In genomic region chr9:47126236-47126635, GRCm38 (mm10) we compare ENCODE assay signal across 8 mouse cellular contexts.
DNase-seq lines count a peak whose midpoint lies in the region; ATAC-seq lines count a peak whose summit lies in the region.

No protein-coding gene starts in this region.

- no peak overlapping the region for H3K4me2 ChIP-seq in hindbrain, embryonic 11.5 days (replicated peaks; ENCODE audit: low read depth, low read length)
- no peak overlapping the region for H3K4me2 ChIP-seq in hindbrain, embryonic 14.5 days (replicated peaks)

- H3K36me3 ChIP-seq in hindbrain, embryonic 11.5 days (ENCODE audit: control insufficient read depth, insufficient read depth, low read length): no peaks in the 10 kb centered on the region
- no peaks in the 10 kb centered on the region for H3K36me3 ChIP-seq in hindbrain, embryonic 14.5 days (replicated peaks; ENCODE audit: control insufficient read depth, insufficient read depth)

- no peak overlapping the region for H3K27ac ChIP-seq in hindbrain, embryonic 11.5 days (ENCODE audit: low read depth, low read length)
- H3K27ac ChIP-seq in hindbrain, embryonic 14.5 days: no peak overlapping the region

- no peaks in the 10 kb centered on the region for H3K9me3 ChIP-seq in hindbrain, embryonic 11.5 days (ENCODE audit: control insufficient read depth, low read length)
- H3K9me3 ChIP-seq in hindbrain, embryonic 14.5 days (ENCODE audit: control insufficient read depth, low read length): no peaks in the 10 kb centered on the region

- H3K9ac ChIP-seq in hindbrain, embryonic 11.5 days (ENCODE audit: low read depth, low read length): no peak overlapping the region
- no peak overlapping the region for H3K9ac ChIP-seq in hindbrain, embryonic 14.5 days

- H3K4me3 ChIP-seq in hindbrain, embryonic 11.5 days (ENCODE audit: low read depth, low read length): no peak overlapping the region
- no peak overlapping the region for H3K4me3 ChIP-seq in hindbrain, embryonic 14.5 days (replicated peaks; ENCODE audit: low read length)

- WGBS in hindbrain, embryonic 11.5 days: 77% methylated on average over 2 of the region's 2 CpGs
- WGBS in hindbrain, embryonic 14.5 days: 84% methylated on average over 2 of the region's 2 CpGs

- no peak for ATAC-seq in hindbrain, embryonic 11.5 days (ENCODE audit: low FRiP score)
- ATAC-seq in hindbrain, embryonic 14.5 days (ENCODE audit: low FRiP score): no peak
- no peak for ATAC-seq in megakaryocyte-erythroid progenitor cell, adult 5-6 weeks (replicated peaks; ENCODE audit: low FRiP score, low TSS enrichment, poor library complexity, severe bottlenecking)

- H3K4me1 ChIP-seq in hindbrain, embryonic 11.5 days (replicated peaks; ENCODE audit: control insufficient read depth, insufficient read depth, low read length): no peaks in the 10 kb centered on the region
- H3K4me1 ChIP-seq in hindbrain, embryonic 14.5 days (replicated peaks; ENCODE audit: control insufficient read depth, insufficient read depth, low read length): no peaks in the 10 kb centered on the region

- no peaks in the 10 kb centered on the region for H3K27me3 ChIP-seq in hindbrain, embryonic 11.5 days (ENCODE audit: control insufficient read depth, insufficient read depth, low read length)
- no peaks in the 10 kb centered on the region for H3K27me3 ChIP-seq in hindbrain, embryonic 14.5 days (ENCODE audit: control insufficient read depth, insufficient read depth, low read length)

- peak; percentile 26 for DNase-seq in hindbrain, embryonic 11.5 days (ENCODE audit: low spot score)
- DNase-seq in hindbrain, embryonic 14.5 days (ENCODE audit: low spot score): no peak
- DNase-seq in urinary bladder, postnatal 14 days (ENCODE audit: low spot score): peak; percentile 7
- DNase-seq in urinary bladder, postnatal 10 days (ENCODE audit: low spot score): no peak
- DNase-seq in hindlimb bud, embryonic 11.5 days (ENCODE audit: extremely low spot score, low read depth, low spot score): peak; percentile 1
- no peak for DNase-seq in thymus, postnatal 4 days
- DNase-seq in spleen, postnatal 14 days (ENCODE audit: low spot score in 2 of 2): no peak

Comparison
In these comparisons a context has a peak if more than half of its experiments do, and no peak if none do; other contexts are left out.
1. DNase-seq: peak in hindbrain, embryonic 11.5 days (single experiment), urinary bladder, postnatal 14 days (single experiment) and hindlimb bud, embryonic 11.5 days (single experiment); none in hindbrain, embryonic 14.5 days (single experiment), urinary bladder, postnatal 10 days (single experiment), thymus, postnatal 4 days (single experiment) and spleen, postnatal 14 days (0 of 2).